Mouse (Mus musculus) myocyte (in vitro differentiated cells): ENCODE measurements around the gene AL607142.1.

Experiments
- CEBPB ChIP-seq: IDR thresholded peaks from 2 replicates; pipeline ENCODE4 v1.6.1; 2011; ENCODE audit warnings: mild to moderate bottlenecking, moderate library complexity; ENCODE audit not compliant: poor library complexity, insufficient read depth, severe bottlenecking
- E2F4 ChIP-seq: IDR thresholded peaks from one replicate; pipeline ENCODE4 v1.6.1; 2011; ENCODE audit warnings: mild to moderate bottlenecking, control low read depth, moderate library complexity; ENCODE audit not compliant: insufficient read depth
- MAX ChIP-seq: IDR thresholded peaks from one replicate; pipeline ENCODE4 v1.6.1; 2011; ENCODE audit warnings: low read depth, mild to moderate bottlenecking, control low read depth
- MYOD1 ChIP-seq, 3 experiments: IDR thresholded peaks; one replicate each; pipeline ENCODE4 v1.6.1; 2011; ENCODE audit warnings: control low read depth in 2 of 3, low read depth in 2 of 3, mild to moderate bottlenecking in 2 of 3, moderate library complexity in 1 of 3; ENCODE audit not compliant: insufficient read length in 2 of 3, control insufficient read depth in 1 of 3
- POLR2A ChIP-seq: IDR thresholded peaks from one replicate; pipeline ENCODE4 v1.6.1; 2011; ENCODE audit warnings: low read depth, mild to moderate bottlenecking, control low read depth, moderate library complexity; ENCODE audit not compliant: insufficient read length
- POLR2AphosphoS2 ChIP-seq: IDR thresholded peaks from one replicate; pipeline ENCODE4 v1.6.1; 2011; ENCODE audit warnings: low read depth, control low read depth; ENCODE audit not compliant: insufficient read length
- REST ChIP-seq: IDR thresholded peaks from one replicate; pipeline ENCODE4 v1.6.1; 2011; ENCODE audit warnings: mild to moderate bottlenecking, control low read depth, moderate library complexity; ENCODE audit not compliant: insufficient read depth, insufficient read length
- TCF12 ChIP-seq: IDR thresholded peaks from one replicate; pipeline ENCODE4 v1.6.1; 2011; ENCODE audit warnings: mild to moderate bottlenecking, control low read depth; ENCODE audit not compliant: poor library complexity, insufficient read depth, severe bottlenecking
- TCF3 ChIP-seq: IDR thresholded peaks from one replicate; pipeline ENCODE4 v1.6.1; 2011; ENCODE audit warnings: low read depth, control low read depth; ENCODE audit not compliant: insufficient read length
- USF1 ChIP-seq: IDR thresholded peaks from one replicate; pipeline ENCODE4 v1.6.1; 2011; ENCODE audit warnings: low read depth, mild to moderate bottlenecking, control low read depth, moderate library complexity

DNA sequence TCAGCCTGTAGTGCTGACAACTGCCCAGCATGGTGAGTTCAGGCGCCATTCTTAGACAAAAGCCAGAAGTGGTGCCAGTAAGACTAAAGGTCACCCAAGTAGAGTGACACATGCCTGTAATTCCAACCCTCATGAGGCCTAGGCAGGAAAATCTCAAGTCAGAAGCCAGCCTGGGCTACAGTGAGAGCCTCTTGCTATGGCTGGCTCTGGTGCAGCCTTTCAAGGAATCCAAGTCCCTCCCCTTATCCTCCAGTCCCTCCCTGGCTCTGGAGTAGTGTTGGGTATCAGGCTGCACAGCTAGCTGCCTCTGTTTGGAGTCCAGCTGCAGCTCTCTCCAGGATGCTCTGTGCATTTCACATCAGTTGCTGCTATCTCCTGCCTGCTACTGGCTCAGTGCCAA lies 77.0 kb downstream of the AL607142.1 start:
- TF ChIP-seq POLR2A (no peak), MAX (no peak), E2F4 (no peak), MYOD1 (IDR thresholded peaks at IDR 0.05; ENCODE audit: control insufficient read depth in 1 of 3, insufficient read length in 2 of 3, low read depth in 2 of 3) (no peak), POLR2AphosphoS2 (no peak), CEBPB (no peak), TCF12 (no peak), REST (no peak), USF1 (no peak), TCF3 (no peak)
